Mouse (Mus musculus): Measurements from ENCODE around the gene Slc30a1. TPM values are rescaled to one million over a fixed set of nuclear protein-coding genes. Genes with fewer than 3 reads are reported as not detected.

Gene Slc30a1
- total and polyA plus RNA-seq, 3 experiments = 12.0 to 16.0 (median 12.0) TPM

DNA sequence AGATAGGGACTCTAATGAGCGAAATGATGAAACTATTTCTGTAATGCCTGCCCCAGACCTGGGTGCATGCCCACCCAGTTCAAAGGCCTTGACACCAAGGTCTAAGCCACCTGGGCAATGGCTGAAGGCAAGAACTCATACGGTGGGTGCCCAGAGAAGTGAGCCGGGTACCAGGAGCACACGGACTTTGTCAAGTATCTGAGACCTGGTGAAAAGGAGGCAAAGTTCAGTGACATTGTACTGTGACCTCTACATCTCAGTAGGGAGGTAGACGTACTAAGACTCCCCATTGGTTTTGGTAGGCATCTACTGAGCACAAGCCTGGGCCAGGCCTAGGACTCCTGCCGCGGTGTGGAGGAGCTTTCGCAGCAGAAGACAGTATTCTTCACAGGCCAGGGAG is 38.8 kb downstream of the Slc30a1 start:
- no peak for ATAC-seq (ENCODE audit: extremely low read depth, insufficient number of reproducible peaks, low FRiP score, poor library complexity, severe bottlenecking)

DNA sequence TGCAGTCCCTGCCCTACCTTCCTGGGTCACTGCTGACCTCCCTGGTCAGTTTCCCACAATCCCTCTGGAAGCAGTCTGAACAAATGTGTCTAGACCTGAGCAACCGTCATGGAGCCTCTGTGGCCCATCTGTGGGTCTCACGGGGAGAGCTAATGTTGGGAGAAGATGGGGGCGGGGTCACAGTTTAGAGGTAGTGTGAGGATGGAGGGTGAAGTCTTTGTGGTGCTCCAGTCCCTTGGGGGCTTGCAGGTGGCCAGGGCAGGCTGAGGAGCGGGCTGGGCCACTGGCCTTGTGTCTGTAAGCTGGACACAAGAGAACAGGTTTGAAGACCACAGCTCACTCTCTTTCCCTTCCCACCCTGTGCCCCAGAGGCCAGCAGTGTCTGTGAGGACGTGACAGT is 39.2 kb downstream of the Slc30a1 start:
- no peaks in the 10 kb centered on the region for H3K36me3 ChIP-seq (replicated peaks)
- peaks cover 58% of the 10 kb centered on the region for H3K27me3 ChIP-seq (ENCODE audit: insufficient read depth, low read length)
- no peak overlapping the region for H3K4me3 ChIP-seq (ENCODE audit: low read depth, low read length)
- no peak for ATAC-seq (ENCODE audit: extremely low read depth, insufficient number of reproducible peaks, low FRiP score, poor library complexity, severe bottlenecking)
- H3K4me1 ChIP-seq (ENCODE audit: insufficient read depth, low read depth, low read length) = peaks cover 8% of the 10 kb centered on the region
- TF ChIP-seq GATA1 (IDR thresholded peaks at IDR 0.05; ENCODE audit: borderline replicate concordance, low read length) (no peak), TAL1 (conservative IDR thresholded peaks at IDR 0.05; ENCODE audit: low read depth, low read length) (no peak), POLR2AphosphoS5 (IDR thresholded peaks at IDR 0.05; ENCODE audit: insufficient replicate concordance, low read depth, low read length) (no peak), GATA2 (IDR thresholded peaks at IDR 0.05; ENCODE audit: borderline replicate concordance, low read depth, low read length) (no peak), CTCF (IDR thresholded peaks at IDR 0.05; ENCODE audit: low read depth, low read length) (no peak)
- no peak for DNase-seq (ENCODE audit: low spot score)
- no peaks in the 10 kb centered on the region for H3K9me3 ChIP-seq (replicated peaks)

More for the DNA sequence above, 38.8 kb downstream of the Slc30a1 start:
- Histone ChIP-seq H3K4me3 (ENCODE audit: low read depth, low read length) (no peak overlapping the region), H3K27me3 (ENCODE audit: insufficient read depth, low read length) (peaks cover 54% of the 10 kb centered on the region), H3K4me1 (ENCODE audit: insufficient read depth, low read depth, low read length) (peaks cover 8% of the 10 kb centered on the region), H3K36me3 (replicated peaks) (no peaks in the 10 kb centered on the region), H3K9me3 (replicated peaks) (no peaks in the 10 kb centered on the region)
- DNase-seq (ENCODE audit: low spot score) = no peak
- TF ChIP-seq POLR2AphosphoS5 (IDR thresholded peaks at IDR 0.05; ENCODE audit: insufficient replicate concordance, low read depth, low read length) (no peak), CTCF (IDR thresholded peaks at IDR 0.05; ENCODE audit: low read depth, low read length) (no peak), GATA2 (IDR thresholded peaks at IDR 0.05; ENCODE audit: borderline replicate concordance, low read depth, low read length) (no peak), GATA1 (IDR thresholded peaks at IDR 0.05; ENCODE audit: borderline replicate concordance, low read length) (no peak), TAL1 (conservative IDR thresholded peaks at IDR 0.05; ENCODE audit: low read depth, low read length) (no peak)

GRCm38 (mm10) chr1:191946261-191946660 is 39.7 kb downstream of the Slc30a1 start:
- TF ChIP-seq CTCF (IDR thresholded peaks at IDR 0.05; ENCODE audit: low read depth, low read length) = no peak
- no peak for TF ChIP-seq GATA2 (IDR thresholded peaks at IDR 0.05; ENCODE audit: borderline replicate concordance, low read depth, low read length)
- no peak for TF ChIP-seq POLR2AphosphoS5 (IDR thresholded peaks at IDR 0.05; ENCODE audit: insufficient replicate concordance, low read depth, low read length)
- no peak for TF ChIP-seq GATA1 (IDR thresholded peaks at IDR 0.05; ENCODE audit: borderline replicate concordance, low read length)
- no peak for TF ChIP-seq TAL1 (conservative IDR thresholded peaks at IDR 0.05; ENCODE audit: low read depth, low read length)
- no peak for DNase-seq (ENCODE audit: low spot score)
- Histone ChIP-seq H3K36me3 (replicated peaks) (no peaks in the 10 kb centered on the region), H3K4me1 (ENCODE audit: insufficient read depth, low read depth, low read length) (peaks cover 8% of the 10 kb centered on the region), H3K27me3 (ENCODE audit: insufficient read depth, low read length) (peaks cover 58% of the 10 kb centered on the region), H3K9me3 (replicated peaks) (no peaks in the 10 kb centered on the region), H3K4me3 (ENCODE audit: low read depth, low read length) (no peak overlapping the region; the same call in 1 of the 2 replicates)
- no peak for ATAC-seq (ENCODE audit: extremely low read depth, insufficient number of reproducible peaks, low FRiP score, poor library complexity, severe bottlenecking)

DNA sequence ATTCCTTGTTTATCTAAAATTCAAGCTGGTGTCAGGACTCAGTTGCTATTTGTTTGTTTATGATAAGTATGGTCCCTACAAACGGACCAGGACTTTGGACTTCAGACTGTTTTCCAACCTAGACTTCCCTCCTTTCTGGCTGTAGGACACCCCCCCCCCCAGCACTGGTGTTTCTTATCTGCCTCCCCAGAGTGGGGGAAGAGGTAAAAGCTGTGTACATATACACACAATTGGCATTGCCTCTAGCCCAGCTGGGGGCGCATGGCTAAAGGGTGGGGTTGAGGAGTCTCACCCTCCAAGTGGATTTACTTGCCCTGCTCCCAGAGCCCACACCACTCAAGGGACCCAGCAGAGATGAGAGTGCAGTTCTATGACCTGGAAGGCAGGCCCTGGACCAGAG is 40.3 kb downstream of the Slc30a1 start:
- no peaks in the 10 kb centered on the region for H3K9me3 ChIP-seq (replicated peaks)
- peaks cover 58% of the 10 kb centered on the region for H3K27me3 ChIP-seq (ENCODE audit: insufficient read depth, low read length)
- H3K4me1 ChIP-seq (ENCODE audit: insufficient read depth, low read depth, low read length) = peaks cover 8% of the 10 kb centered on the region
- H3K36me3 ChIP-seq (replicated peaks) = no peaks in the 10 kb centered on the region
- TF ChIP-seq CTCF (IDR thresholded peaks at IDR 0.05; ENCODE audit: low read depth, low read length) = no peak
- TF ChIP-seq GATA2 (IDR thresholded peaks at IDR 0.05; ENCODE audit: borderline replicate concordance, low read depth, low read length) = no peak
- TF ChIP-seq POLR2AphosphoS5 (IDR thresholded peaks at IDR 0.05; ENCODE audit: insufficient replicate concordance, low read depth, low read length) = no peak
- TF ChIP-seq TAL1 (conservative IDR thresholded peaks at IDR 0.05; ENCODE audit: low read depth, low read length) = no peak
- TF ChIP-seq GATA1 (IDR thresholded peaks at IDR 0.05; ENCODE audit: borderline replicate concordance, low read length) = no peak
- ATAC-seq (ENCODE audit: extremely low read depth, insufficient number of reproducible peaks, low FRiP score, poor library complexity, severe bottlenecking) (no peak), DNase-seq (ENCODE audit: low spot score) (no peak)
- no peak overlapping the region for H3K4me3 ChIP-seq (ENCODE audit: low read depth, low read length)

DNA sequence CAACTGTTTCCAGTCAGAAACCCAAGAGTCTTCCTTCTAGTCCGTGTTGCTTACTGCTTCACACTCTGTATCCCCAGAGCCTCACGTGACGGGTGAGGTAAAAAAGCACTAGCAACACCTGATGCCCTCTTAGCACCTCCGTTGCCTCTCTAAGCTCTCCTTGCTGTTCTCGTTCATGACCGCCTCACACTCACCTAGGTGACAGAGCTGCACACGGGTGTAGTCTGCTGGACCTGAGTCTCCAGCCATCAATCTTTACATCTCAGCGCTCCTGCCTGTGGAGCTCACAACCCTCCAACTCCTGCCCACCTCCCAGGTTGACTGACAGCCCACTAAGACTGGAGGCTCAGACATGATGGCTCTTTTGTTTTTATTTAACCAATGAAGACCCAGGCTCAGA is 41.2 kb downstream of the Slc30a1 start:
- TF ChIP-seq GATA1 (IDR thresholded peaks at IDR 0.05; ENCODE audit: borderline replicate concordance, low read length) (no peak), POLR2AphosphoS5 (IDR thresholded peaks at IDR 0.05; ENCODE audit: insufficient replicate concordance, low read depth, low read length) (no peak), CTCF (IDR thresholded peaks at IDR 0.05; ENCODE audit: low read depth, low read length) (no peak), TAL1 (conservative IDR thresholded peaks at IDR 0.05; ENCODE audit: low read depth, low read length) (no peak), GATA2 (IDR thresholded peaks at IDR 0.05; ENCODE audit: borderline replicate concordance, low read depth, low read length) (no peak)
- Histone ChIP-seq H3K9me3 (replicated peaks) (no peaks in the 10 kb centered on the region), H3K4me3 (ENCODE audit: low read depth, low read length) (no peak overlapping the region), H3K4me1 (ENCODE audit: insufficient read depth, low read depth, low read length) (peaks cover 8% of the 10 kb centered on the region), H3K36me3 (replicated peaks) (no peaks in the 10 kb centered on the region), H3K27me3 (ENCODE audit: insufficient read depth, low read length) (peaks cover 55% of the 10 kb centered on the region)
- DNase-seq (ENCODE audit: low spot score) = no peak
- no peak for ATAC-seq (ENCODE audit: extremely low read depth, insufficient number of reproducible peaks, low FRiP score, poor library complexity, severe bottlenecking)

DNA sequence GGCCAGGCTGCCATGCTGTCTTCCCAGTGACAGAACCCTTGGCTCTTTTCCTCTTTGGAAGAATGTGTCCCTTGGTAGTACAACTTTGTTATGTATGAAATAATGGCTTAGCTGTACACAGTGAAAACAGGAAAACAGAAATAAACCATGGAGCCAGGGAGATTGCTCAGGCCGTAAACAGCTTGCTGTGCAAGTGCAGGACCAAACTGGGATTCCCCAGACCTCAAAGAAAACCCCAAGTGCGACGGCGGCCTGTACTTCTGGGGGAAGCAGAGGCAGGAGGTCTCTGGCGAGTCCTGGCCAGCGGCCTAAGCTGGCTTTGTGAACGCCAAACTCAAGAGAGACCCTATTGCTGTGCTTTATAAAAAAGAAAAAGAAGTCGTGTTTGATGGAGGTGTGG is 42.0 kb downstream of the Slc30a1 start:
- Histone ChIP-seq H3K4me1 (ENCODE audit: insufficient read depth, low read depth, low read length) (peaks cover 8% of the 10 kb centered on the region), H3K27me3 (ENCODE audit: insufficient read depth, low read length) (peaks cover 47% of the 10 kb centered on the region), H3K36me3 (replicated peaks) (no peaks in the 10 kb centered on the region), H3K9me3 (replicated peaks) (no peaks in the 10 kb centered on the region), H3K4me3 (ENCODE audit: low read depth, low read length) (no peak overlapping the region)
- TF ChIP-seq TAL1 (conservative IDR thresholded peaks at IDR 0.05; ENCODE audit: low read depth, low read length) (no peak), POLR2AphosphoS5 (IDR thresholded peaks at IDR 0.05; ENCODE audit: insufficient replicate concordance, low read depth, low read length) (no peak), GATA2 (IDR thresholded peaks at IDR 0.05; ENCODE audit: borderline replicate concordance, low read depth, low read length) (no peak)
- DNase-seq (ENCODE audit: low spot score) (no peak), ATAC-seq (ENCODE audit: extremely low read depth, insufficient number of reproducible peaks, low FRiP score, poor library complexity, severe bottlenecking) (no peak)
